Mouse (Mus musculus): Measurements from ENCODE around the gene Pim1. TPM values are rescaled to one million over a fixed set of nuclear protein-coding genes. Genes with fewer than 3 reads are reported as not detected.
"Not testable (repeated sequence)": the region's sequence is repeated elsewhere in the genome, so short reads cannot be mapped to it uniquely, and the experiment has no call there.

The Pim1 gene
- total RNA-seq, 4 experiments from 2014 or later, result 2.6 to 3.8 (median 3.4) TPM

DNA sequence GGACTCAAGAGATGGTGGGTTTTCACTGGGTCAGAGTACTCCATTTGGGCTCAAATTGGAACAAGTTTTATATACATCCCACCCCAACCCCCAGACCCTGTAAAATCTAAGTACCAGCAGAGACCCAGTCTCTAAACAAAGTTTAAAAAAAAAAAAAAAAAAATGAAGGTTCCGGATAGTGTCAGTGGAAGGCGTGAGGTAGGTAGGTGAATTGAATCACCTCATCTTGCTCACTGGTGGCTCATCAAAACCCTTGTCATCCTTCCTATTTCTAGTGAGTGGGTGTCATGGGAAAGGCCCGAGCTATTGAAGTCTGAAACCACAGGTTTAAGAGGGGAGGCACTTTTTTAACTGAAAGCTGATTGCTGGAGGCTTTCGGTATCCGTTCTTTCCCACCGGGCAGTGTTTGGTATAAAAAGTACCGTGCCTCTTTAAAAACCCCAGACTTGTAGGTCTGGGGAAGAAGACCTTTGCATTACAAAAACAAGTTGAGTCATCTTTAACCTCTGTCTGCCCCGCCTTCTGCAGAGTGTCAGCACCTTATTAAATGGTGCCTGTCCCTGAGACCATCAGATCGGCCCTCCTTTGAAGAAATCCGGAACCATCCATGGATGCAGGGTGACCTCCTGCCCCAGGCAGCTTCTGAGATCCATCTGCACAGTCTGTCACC is 3.6 kb downstream of the Pim1 start:
- DNase-seq (ENCODE audit: low spot score in 2 of 2), result no peak

DNA sequence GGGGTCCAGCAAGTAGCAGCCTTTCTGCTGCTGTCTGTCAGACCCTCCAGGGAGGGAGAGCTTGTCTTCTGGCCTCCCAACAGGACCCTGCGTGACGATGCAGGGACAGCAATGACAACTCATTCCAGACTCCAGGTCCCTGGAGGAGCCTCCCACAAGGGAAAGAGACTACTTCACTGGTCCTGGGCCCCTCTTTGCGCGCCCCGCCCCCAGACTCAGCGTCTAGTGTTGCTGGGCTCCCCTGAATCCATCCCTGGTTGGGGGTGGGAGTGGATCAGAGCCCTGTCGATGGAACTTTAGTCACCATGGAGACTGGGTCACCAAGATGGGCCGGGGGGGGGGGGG is 4.2 kb downstream of the Pim1 start:
- no peak for DNase-seq (ENCODE audit: low spot score in 2 of 2)

DNA sequence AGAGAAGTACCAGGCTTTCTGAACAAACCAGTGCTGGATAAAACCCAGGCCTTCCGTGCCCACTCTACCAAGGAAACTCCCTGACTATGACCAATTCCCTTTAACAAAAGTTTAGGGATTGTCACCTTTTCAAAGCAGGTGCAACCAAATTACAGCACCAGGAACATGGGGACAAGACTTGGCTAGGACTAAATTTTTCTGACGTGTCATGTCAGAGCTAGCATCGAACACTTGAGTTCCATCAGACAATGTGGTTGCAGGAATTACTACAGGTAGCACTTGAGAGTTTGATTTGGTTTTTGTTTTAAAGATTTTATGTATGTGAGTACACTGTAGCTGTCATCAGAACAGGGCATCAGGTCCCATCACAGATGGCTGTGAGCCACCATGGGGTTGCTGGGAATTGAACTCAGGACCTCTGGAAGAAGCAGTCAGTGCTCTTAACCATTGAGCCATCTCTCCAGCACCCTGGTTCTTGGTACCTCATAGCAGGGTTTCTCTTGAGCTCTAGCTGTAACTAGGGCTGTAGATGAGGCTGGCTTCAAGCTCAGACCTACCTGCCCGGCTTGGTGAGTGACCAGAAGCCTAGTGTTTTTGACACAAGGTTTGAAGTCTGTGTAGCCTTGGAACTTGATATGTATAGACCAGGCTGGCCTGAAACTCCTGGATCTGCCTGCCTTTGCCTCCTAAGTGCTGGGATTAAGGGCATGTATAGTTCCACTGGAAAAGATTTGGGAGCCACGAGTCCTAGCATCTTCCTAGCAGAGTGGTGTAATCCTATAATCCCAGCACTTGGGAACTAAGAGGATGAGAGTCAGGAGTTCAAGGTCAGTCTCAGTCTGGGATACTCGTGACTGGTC is 5.9 kb downstream of the Pim1 start:
- no peak for DNase-seq (ENCODE audit: low spot score in 2 of 2)

DNA sequence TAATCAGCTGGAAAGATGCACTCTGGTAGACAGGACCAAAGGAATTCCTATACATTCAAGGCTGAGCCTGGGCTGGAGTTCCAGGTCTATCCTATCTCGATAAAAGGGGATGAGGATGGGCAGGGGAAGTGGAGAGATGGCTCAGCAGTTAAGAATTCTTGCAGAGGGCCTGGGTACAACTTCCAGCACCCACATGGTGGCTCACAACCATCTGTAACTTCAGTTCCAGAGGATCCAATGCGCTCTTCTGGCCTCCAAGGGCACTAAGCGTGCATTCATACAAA is 6.5 kb downstream of the Pim1 start:
- DNase-seq (ENCODE audit: low spot score in 2 of 2), result no peak

DNA sequence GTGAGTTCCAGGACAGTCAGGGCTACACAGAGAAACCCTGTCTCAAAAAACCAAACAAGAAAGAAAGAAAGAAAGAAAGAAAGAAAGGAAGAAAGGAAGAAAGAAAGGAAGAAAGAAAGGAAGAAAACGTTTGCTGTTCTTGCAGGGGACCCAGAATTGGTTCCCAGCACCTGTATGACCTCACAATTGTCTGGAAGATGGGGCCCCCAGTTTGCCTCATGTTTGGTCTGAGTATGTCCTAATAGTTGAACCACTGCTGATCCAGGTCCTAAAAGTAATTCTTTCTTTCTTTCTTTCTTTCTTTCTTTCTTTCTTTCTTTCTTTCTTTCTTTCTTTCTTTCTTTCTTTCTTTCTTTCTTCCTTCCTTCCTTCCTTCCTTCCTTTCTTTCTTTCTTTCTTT is 6.9 kb downstream of the Pim1 start:
- DNase-seq (ENCODE audit: low spot score in 2 of 2), result not testable (repeated sequence)

DNA sequence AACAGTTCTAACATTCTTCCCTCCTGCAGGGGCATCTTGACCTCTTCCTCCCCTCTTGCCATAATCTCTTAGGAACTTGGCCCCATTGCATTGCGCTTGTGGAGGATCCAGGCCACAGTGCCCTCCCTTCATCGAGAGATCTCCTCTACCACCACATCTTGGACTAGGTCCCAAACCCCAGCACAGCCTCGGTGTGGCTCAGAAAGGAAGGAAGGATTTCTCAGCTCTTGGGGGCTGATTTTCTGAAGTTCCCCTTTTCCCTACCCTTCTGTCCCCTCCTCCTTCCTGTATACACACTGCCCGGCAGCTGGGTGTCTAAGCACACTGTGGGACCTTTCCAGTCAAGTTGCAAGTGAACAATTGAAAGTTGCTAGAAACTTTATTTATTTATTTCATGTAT is 7.5 kb downstream of the Pim1 start:
- no peak for DNase-seq (ENCODE audit: low spot score in 2 of 2)

DNA sequence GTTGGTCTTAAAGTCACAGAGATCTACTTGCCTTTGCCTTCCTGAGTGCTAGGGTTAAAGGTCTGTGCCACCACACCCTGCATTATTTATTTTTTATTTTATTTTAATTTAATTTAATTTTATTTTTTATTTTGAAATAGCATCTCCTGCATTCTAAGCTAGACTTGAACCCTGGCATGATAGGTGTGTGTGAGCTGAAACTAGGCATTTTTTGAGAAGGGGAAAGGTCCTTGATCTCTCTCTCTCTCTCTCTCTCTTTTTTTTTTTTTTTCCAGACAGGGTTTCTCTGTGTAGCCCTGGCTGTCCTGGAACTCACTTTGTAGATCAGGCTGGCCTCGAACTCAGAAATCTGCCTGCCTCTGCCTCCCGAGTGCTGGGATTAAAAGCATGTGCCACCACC is 8.4 kb downstream of the Pim1 start:
- DNase-seq (ENCODE audit: low spot score in 2 of 2), result not testable (repeated sequence)

DNA sequence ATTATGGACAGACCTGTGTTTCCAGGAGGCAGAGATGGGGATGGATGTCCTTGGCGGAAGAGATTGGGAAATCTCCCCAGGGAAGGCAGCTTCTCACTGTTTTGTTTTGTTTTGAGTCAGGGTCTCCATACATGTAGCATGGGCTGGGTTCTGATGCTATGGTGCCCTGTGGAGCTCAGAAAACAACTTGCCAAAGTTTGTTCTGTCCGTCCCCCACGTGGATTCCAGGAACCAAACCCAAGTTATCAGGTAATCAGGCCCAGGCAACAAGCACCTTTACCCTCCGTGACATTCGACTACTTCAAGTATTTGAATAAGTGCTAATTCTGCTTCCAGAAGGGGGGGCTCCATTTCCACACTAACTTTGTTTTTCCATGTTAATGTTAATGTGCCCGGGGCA is 9.0 kb downstream of the Pim1 start:
- DNase-seq (ENCODE audit: low spot score in 2 of 2), result no peak

DNA sequence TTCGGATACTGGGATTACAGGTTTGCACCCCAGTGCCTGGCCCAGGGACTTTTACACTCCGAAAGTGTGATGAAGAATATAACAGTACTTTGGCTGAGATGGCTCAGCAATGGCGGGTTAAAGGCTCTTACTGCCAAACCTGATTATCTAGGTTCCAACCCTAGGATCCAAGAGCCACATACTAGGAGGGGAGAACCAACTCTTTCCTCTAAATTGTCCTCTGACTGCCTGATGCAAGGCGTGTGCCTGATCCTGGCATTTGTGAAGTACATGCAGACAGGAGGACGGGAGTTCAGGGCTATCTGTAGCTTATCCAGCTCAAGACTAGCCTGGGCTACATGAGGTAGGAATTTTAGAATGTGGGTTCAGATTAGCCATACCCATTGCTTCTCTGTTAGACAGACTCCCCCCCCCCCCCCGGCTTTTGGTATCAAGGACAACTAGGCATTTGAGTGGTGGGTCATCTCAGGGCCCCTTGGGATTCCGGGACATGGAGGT is 9.7 kb downstream of the Pim1 start:
- DNase-seq (ENCODE audit: low spot score in 2 of 2), result no peak

DNA sequence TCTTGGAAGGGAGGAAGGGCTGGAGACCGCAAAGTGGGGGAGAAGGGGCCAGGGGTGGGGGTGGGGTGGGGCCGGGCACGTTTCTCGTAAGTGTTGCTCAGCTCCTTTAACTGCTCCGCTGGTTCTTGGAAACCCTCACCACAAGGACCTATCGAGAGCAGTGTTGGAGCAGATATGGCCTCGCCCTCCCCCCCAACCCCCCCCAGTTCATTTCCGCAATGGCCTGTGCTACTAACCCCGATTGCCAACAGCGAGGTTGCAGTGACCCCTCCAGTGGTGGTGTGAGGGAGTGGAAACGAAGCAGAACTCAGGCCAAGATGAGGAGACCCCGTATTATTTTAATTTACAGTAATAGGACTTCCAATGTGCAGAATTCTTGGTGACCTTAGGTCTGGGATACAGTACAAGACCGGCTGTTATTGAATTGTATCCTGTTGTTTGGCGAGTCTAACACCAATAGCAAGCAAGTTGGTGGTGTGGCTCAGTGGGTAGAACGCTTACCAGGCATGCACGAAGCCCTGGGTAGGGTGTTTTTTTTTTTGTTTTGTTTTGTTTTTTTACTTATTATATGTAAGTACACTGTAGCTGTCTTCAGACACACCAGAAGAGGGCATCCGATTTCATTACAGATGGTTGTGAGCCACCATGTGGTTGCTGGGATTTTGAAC is 10.4 kb downstream of the Pim1 start:
- no peak for DNase-seq (ENCODE audit: low spot score in 2 of 2)

DNA sequence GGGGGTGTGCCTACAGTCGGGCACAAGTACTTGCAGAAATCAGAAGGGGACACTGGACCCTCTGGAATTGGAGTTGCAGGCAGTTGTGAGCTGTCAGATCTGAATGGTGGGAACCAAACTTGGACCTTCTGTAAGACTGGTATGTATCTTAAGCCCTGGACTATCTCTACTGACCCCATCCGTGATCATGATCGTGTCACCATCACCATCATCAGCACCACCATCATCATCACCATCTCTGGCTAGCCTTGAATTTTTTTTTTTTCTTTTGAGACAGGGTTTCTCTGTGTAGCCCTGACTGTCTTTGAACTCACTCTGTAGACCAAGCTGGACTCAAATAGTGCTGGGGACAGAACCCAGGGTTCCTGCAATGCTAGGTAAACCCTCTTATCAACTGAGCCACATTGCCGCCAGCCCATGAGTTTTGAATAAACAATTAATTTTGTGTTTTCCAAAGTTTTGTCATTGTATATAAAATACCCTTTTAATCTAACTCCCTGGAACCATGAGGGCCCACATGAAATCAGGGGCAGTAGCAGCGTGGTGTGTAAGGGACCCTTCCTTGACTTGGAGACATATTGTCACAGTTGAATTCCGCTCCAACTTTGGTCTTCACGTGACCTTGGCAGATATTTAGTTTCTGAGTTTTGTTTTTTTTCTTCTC is 11.6 kb downstream of the Pim1 start:
- DNase-seq (ENCODE audit: low spot score in 2 of 2), result no peak

DNA sequence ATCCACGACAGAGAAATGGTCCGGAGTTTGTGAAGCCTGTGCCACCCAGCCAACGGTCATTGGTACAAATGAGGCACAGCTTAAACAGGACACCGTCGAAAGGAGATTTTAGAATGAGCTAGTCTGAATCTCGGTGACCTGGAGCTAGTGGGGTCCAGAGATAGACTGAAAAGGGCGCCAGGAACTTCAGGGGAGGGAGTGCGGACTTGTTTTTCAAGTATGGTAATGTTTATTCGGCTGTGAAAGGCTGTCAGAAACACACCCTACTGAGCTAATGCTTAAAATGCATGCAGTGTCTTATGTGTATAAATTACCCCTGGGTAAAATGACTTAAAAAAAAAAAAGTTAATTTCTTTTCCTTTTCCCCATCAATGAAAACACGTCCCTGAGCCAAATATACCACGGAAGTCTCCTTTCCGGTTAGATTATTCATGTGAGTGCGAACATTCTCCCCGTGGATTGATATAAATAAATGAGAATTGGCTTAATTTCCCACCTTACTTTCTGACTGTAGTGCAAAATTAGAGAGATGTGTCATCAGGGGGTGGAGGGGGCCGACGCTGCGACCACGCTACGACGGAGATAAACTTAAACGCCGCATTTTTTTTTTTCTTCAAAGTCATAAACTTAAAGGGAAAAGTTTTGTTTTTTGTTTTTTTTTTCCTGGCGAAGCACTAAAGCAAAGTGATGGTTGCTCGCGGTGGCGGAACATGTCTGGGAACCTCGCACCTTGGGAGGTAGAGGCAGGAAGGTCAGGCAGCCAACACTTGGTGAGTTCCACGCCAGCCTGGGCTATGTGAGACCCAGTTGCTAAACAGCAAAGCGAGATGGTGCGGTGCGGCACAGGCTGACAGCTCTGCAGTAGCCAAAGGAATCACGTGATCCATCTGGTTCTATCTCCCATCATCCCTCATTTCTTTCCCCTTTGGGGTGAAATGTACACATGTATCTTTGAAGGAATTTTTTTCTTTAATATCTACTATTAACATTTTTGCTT is 12.4 kb downstream of the Pim1 start:
- no peak for DNase-seq (ENCODE audit: low spot score in 2 of 2)

DNA sequence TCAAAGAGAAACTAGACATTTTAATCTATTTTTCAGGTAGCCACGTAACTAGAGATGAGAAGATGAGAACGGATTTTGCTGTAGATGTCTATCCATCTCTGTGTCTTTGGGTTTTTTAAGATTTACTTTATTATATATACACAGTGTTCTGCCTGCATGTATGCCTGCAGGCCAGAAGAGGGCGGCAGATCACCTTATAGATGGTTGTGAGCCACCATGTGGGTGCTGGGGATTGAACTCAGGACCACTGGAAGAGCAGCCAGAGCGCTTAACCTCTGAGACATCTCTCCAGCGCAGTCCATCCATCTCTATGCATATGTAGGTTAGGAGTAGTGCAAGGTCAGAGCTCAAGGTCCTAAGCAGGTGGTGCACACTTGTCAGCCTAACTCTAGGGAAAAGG is 13.1 kb downstream of the Pim1 start:
- DNase-seq (ENCODE audit: low spot score in 2 of 2), result no peak

DNA sequence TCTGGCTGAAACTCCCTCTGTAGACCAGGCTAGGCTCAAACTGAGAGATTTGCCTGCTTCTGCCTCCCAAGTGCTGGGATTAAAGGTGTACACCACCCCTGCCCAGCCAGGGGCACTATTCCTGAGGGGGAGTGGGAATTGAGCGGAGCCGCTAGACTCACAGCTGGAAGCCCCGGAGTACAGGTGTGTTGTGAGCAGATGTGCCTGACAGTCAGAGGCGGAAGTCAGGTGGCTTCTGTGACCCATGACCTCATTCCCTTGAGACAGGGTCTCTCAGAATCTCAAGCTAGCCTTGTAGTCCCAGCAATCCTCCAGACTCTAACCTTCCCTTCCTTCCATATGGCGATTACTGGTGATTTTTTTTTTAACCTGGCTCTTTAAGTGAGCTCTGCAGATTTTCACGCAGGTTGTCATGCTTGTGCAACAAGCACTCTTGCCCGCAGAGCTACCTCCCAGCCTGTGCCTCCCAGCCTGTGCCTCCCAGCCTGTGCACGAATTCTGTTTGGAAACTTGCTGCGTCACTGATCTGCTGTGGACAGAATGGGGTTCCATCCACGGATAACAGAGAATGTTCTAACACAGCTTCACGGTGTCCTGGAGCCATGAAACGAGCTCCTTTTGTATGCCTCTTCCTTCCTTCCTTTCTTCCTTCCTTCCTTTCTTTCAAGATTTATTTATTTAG is 18.5 kb downstream of the Pim1 start:
- DNase-seq (ENCODE audit: low spot score in 2 of 2), result no peak

DNA sequence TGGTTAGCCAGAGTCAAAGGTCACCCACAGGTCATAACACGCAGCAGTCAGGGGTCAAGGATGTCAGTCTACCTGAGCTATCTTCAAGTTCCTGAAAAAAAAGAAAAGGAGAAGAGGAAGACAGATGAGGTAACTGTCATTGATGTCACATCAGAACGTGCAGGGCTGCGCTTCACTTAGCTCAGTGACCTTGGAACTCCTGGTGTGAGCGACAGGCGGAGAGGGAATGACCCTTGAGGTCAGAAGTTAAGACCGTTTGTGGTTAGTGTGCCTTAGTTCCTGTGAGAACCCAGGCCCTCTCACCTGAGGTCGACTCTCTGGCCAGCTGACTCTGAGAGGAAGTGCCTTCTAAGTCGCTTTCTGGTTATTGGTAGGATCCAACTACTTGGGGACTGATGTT is 20.1 kb downstream of the Pim1 start:
- no peak for DNase-seq (ENCODE audit: low spot score in 2 of 2)

DNA sequence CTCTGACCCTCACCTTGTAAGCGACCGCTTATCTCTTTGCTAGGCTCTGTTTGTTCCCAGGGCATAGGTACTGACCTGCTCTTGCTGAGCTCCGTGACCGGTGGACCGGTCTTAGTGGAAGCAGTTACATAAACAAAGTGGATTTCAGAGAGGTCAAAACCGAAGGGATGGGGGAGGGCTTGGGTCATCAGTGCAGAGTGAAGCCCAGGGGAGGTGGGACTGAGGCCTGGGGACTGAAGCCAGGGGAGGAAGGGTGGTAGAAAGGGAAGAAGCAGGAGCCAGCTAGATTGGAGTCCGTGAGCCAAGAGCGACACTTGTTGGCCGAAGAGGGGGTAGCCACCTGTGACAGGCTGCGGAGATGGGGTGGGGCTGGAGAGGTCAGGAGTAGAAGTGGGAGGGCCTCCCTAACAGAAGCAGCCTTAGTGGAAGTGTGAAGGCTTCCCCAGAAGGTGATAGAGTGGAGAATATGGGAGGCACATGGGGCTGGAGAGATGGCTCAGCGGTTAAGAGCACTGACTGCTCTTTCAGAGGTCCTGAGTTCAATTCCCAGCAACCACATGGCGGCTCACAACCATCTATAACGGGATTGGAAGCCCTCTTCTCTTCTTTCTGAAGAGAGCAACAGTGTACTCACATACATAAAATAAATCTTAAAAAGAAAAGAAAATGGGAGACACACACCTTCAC is 22.6 kb downstream of the Pim1 start:
- no peak for DNase-seq (ENCODE audit: low spot score in 2 of 2)

DNA sequence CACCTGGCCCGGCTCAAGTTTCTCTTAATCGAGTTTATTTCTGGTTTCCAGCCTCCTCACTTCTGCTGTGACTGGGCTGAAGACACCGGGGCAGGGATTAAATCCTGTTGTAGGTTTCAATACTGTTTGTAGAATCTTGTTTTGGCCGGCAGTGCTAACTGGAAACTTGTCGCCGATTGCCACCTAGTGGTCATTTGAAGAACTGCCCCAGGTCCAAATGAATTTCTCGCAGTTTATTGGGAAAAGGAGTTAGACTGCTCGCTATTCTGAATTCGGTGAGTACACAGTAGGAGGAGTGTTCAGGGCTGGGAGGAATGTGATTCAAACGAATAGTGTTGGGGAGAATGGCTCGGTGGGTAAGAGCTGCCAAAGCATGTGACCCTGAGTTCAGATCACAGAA is 23.9 kb downstream of the Pim1 start:
- DNase-seq (ENCODE audit: low spot score in 2 of 2), result peak; percentile 67 to 90

DNA sequence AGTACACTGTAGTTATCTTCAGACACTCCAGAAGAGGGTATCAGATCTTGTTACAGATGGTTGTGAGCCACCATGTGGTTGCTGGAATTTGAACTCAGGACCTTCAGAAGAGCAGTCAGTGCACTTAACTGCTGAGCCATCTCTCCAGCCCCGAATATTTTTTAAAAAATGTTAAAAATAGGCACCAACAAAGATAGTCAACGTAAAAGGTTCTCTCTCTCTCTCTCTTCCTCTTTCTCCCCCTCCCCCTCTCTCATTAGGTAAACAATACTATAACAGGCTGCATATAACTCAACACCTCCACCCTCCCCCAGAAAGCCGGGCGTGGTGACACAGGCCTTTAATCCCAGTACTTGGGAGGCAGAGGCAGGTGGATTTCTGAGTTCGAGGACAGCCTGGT is 28.1 kb downstream of the Pim1 start:
- DNase-seq (ENCODE audit: low spot score in 2 of 2), result not testable (repeated sequence)

DNA sequence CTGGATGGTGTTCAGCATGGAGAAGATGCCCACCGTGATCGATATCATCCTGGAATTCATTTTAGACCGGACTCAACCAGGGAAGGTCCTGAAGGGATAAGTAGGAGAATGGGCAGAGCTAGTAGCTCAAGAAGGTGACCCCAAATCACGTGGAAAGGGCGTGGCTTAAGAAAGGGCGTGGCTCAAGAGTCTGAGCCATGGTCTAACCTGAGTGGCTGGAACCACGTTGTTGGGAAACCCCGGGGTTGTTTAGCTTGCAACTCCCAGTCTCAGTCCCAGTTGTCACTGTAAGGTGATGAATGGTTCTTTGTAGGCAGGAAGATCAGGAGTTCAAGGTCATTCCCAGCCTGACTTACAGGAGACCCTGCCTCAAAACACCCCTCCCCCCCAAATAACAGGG is 29.2 kb downstream of the Pim1 start:
- DNase-seq (ENCODE audit: low spot score in 2 of 2), result no peak

DNA sequence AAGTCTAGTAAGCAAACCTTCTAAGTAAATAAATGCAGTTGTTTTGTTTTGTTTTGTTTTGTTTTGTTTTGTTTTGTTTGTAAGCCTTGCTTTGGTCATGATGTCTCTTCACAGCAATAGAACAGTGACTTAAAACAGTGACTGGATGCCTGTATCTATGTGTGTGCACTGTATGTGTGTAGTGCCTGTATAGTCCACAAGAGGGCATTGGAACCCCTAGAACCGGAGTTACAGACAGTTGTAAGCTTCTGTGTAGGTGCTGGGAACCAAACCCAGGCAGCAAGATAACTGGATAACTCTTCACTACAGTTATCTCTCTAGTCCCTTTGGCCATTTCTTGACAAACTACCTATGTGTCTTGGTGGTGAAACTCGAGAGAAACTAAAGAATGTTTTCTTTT is 35.1 kb downstream of the Pim1 start:
- DNase-seq (ENCODE audit: low spot score in 2 of 2), result no peak
